Mouse (Mus musculus) 3134 (cell line): ENCODE results near the gene Syt16.
A peak's percentile ranks its signal among the peaks of the same experiment; 100 is the strongest.

Experiments
- DNase-seq: peaks from one replicate; pipeline ENCODE4 v3.0.0-alpha.2; 2011; ENCODE audit warnings: low spot score; ENCODE audit not compliant: insufficient read length; ENCODE audit errors: extremely low read depth

Gene Syt16

GRCm38 (mm10) chr12:74301559-74301958 is 304.1 kb downstream of the Syt16 start:
- DNase-seq, result no peak

GRCm38 (mm10) chr12:74303418-74304294 is 306.2 kb downstream of the Syt16 start:
- no peak for DNase-seq

GRCm38 (mm10) chr12:74312611-74313010 is 315.1 kb downstream of the Syt16 start:
- DNase-seq, result no peak

- no peak for DNase-seq
Measured at GRCm38 (mm10) chr12:74315221-74315620, 317.8 kb downstream of the Syt16 start.

- DNase-seq, result no peak
Measured at GRCm38 (mm10) chr12:74316344-74316973, 319.0 kb downstream of the Syt16 start, which contains the start of gene Gm11042. Gm11042 (minus strand) TSS chr12:74316394.

GRCm38 (mm10) chr12:74316989-74317759 is 319.7 kb downstream of the Syt16 start:
- DNase-seq, result peak; percentile 55

GRCm38 (mm10) chr12:74320318-74320717 is 322.9 kb downstream of the Syt16 start:
- DNase-seq, result no peak

- DNase-seq, result no peak
Measured at GRCm38 (mm10) chr12:74321981-74322380, 324.5 kb downstream of the Syt16 start.
